Mouse (Mus musculus) gastrocnemius, adult 18-20 months (tissue): ENCODE measurements at regions not wholly inside any gene's neighbourhood (a gene's known extent, or its start where the extent isn't known, plus 50 kb on each side); places are given as distances from the start of the nearest gene placed in this dataset.

ENCODE experiments used
- DNase-seq: peaks from one replicate; pipeline ENCODE4 v3.0.0; 2021; ENCODE audit warnings: low spot score

DNA sequence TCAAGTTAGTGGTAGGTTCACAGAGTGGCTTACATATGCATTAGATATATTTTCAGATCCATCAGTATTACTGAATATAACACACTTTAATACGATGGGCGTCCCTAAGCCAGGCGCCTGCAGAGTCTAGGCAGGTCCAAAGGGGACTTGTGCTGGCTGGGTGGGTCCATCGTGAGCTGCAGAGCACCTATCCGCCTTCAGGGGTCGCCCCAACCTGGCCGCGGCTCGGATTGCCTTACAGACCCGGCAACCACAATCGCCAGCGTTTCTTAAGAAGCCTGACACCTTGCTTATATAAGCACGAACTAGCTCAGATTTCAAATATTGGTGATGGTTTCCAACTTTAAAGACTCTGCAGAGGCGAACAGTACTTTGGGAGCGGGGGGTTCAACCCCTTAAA, 227.3 kb downstream of the Gm11011 start:
- DNase-seq: peak; percentile 15

- no peak for DNase-seq
Measured at GRCm38 (mm10) chr2:169357400-169357799, 230.1 kb downstream of the Gm11011 start.

DNA sequence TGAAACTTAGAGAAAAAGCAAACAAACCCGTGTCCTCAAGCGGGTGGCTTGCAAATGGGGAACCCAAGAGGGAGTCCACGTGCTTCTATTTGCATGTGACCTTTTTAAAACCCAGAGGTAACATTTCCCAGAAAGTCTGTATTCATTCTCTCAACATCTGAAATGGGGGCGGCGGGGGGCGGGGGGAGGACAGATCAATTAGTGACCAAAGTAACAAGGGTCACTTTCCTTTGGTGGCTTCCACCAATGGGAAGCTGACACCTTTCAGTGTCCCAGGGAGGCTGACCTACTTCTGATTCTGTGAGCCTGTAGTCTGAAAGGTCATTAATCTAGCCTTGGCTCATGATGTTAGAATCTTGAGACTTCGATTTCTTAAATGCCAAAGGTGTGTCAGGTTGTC, 236.0 kb downstream of the Gm11011 start:
- no peak for DNase-seq

GRCm38 (mm10) chr2:169346107-169346506, 241.4 kb downstream of the Gm11011 start:
- no peak for DNase-seq

DNA sequence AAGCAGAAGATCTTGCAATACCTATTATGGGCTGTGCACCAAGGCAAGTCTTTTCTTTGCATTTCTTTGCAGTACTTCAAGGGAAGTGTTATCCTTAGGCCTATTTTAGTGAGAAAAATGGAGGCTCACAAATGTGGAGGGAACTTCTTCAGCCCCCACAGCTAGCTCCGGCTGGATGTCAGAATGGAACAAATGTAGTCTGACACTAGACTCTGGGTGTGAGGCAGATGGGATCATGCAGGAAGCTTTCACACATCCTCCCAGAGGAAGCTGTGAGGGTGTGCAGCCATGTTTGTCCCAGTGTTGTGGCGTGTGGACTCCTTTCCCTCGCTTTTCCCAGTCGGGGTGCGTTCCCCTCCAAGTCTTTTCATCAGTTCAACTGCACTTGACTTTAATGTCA, 268.0 kb downstream of the Gm11011 start:
- no peak for DNase-seq

- no peak for DNase-seq
Measured at GRCm38 (mm10) chr2:169314396-169314930, 273.1 kb downstream of the Gm11011 start.

- DNase-seq: no peak
Measured at GRCm38 (mm10) chr2:169311821-169312220, 275.7 kb downstream of the Gm11011 start.

GRCm38 (mm10) chr2:169311356-169311755, 276.2 kb downstream of the Gm11011 start:
- DNase-seq: no peak

DNA sequence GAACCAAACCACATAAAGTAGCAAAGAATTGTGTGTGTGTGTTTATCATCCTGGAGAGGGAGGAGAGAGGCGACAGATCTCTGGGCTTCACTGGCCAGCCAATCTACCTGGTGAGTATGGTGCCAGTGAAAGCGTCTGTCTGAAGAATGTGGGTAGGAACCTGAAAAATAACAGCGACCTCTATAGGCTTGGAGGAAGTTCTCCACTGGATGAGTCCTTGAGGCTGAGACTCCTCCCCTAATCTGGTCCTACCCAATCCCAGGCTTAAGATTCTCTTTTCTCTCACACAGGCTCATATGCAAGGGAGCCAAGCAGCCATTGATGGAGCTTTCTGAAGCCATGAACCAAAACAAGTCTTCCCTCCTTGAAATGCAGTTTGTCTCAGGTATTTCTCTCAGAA, 283.2 kb downstream of the Gm11011 start:
- no peak for DNase-seq

- DNase-seq: no peak
Measured at GRCm38 (mm10) chr2:169300966-169301365, 286.6 kb downstream of the Gm11011 start.

- no peak for DNase-seq
Measured at GRCm38 (mm10) chr2:169300411-169300810, 287.1 kb downstream of the Gm11011 start.

GRCm38 (mm10) chr2:169297841-169298627, 289.5 kb downstream of the Gm11011 start:
- DNase-seq: no peak

- no peak for DNase-seq
Measured at GRCm38 (mm10) chr2:169297226-169297625, 290.3 kb downstream of the Gm11011 start.

DNA sequence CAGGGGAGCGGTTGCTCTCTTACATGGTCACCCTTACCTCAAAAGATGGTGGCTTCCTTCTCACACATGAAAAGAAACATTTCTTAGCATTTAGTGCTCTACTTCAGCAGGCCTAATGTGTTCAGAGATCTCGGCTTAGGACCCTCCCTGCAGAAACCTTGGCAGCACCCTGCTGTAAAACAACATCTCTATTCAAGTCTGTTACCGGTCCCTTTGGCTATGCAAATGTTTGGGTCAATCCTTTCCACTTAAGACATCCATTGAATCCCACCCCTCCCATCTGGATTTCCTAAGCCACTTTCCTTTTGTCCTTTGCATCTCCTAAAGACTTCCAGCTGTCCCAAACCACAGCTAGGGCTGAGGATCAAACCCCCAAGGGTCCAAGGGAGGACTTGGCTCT, 294.2 kb downstream of the Gm11011 start:
- no peak for DNase-seq

DNA sequence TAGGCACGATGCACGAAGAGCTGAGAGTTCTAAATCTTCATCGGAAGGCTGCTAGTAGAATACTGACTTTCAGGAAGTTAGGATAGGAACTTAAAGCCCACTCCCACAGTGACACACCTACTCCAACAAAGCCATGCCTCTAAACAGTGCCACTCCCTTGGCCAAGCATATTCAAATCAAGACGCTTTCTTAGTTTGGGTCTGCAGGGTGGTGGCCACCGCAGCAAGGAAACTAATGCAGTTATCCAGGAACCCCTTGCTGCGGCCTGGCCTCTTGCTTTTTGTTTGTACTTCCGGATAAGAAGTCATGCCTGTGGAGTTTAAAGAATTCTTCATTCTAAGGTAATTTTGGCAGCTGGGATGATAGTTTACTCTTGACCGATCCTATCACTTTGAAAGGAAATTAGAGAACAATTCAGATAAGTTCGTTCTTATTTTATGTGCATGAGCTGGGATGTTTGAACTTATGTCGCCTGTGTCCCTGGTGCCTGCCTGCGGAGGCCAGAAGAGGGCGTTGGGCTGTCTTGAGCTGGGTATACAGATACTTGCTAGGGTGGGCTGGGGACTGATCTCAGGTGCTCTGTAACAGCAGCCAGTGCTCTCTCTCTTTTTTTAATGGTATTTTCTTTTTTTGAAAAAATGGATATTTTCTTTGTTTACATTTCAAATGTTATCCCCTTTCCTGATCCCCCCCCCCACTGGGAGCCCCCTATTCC, 298.5 kb downstream of the Gm11011 start:
- DNase-seq: no peak

DNA sequence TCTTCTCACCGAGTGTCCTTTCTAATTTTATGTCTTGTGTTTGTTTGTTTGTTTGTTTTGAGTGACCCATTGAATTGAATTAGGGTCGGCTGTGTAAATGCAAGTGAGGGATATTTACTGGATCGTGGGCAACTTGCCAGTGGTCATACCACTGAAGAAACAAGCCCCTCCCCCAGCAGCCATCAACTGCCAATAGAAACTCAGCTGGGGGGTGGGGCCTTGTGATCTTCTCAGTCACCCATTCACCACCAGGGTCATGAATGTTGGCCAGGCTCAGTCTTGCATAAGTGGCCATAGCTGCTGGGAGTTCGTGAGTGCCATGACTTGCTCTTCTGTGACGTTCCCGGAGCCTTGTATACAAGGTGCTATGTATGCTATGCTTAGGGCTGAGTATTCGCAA, 300.8 kb downstream of the Gm11011 start:
- no peak for DNase-seq

GRCm38 (mm10) chr2:169282508-169283117, 304.9 kb downstream of the Gm11011 start:
- DNase-seq: no peak

GRCm38 (mm10) chr2:169275371-169275770, 312.2 kb downstream of the Gm11011 start:
- no peak for DNase-seq

DNA sequence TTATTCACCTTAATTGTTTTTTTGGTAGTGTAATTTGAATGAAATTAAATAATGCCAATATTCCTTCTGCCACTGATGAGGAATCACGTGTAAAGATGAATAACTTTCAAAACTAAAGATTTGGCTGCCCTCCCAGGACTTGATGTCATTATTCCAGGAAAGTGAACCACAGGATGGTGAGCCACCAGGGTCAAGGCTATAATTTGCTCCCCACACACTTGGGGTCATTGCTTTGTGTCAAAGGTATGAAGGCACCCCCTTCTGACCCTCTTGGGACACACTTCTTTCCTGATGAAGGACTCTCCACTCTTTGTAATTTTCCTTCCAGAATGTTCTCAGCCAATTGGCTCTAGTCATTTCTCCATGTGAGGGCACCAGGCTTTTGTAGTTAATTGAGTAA, 313.4 kb downstream of the Gm11011 start:
- no peak for DNase-seq

- DNase-seq: no peak
Measured at GRCm38 (mm10) chr2:169272622-169273021, 314.9 kb downstream of the Gm11011 start.

DNA sequence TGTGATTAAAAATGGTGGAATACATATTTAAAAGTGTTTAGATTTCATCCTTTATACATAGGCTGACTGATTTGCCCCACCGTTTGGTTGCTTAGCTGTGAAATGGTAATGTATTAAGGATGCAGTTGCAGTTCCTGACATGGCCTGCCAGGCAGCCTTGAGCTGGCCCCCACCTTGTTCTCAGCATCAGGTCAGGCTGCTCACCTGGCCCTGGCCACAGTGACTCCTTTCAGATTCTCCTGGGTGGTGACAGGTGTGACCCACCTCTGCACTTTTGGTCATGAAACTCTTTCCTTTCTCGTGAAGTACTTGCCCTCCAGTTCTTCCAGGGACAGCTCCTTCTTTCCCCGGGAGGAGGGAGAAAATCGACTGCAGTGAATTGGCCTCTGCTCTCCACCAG, 315.5 kb downstream of the Gm11011 start:
- no peak for DNase-seq

- no peak for DNase-seq
Measured at GRCm38 (mm10) chr2:169260636-169261035, 305.2 kb upstream of the Zfp64 start.
